Mouse (Mus musculus): Measurements from ENCODE around the gene Gldc. TPM values are rescaled to one million over a fixed set of nuclear protein-coding genes. Genes with fewer than 3 reads are reported as not detected.

Gldc gene
- polyA plus RNA-seq, 1 experiment, result 74.2 TPM

GRCm38 (mm10) chr19:30117775-30118174 is 57.5 kb downstream of the Gldc start:
- WGBS, result 82% methylated on average over 9 of the region's 9 CpGs

DNA sequence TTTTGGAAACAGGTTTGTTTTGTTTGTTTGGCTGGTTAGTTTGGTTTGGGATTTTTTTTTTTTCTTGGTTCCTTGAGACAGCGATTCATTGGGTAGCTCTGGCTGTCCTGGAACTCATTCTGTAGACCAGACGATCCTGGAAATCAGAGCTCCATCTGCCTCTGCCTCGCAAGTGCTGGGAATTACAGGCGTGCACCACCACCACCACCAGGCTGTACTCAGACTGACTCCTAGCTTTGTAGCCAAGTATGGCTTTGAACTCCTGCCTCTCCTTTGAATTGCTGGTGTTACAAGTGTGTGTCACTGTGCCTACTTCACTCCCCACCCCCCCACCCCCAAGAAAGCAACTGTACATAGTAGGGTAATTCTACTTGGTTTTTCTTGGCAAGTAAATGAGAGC is 58.0 kb downstream of the Gldc start:
- Histone ChIP-seq H3K27me3 (replicated peaks; ENCODE audit: control insufficient read depth, insufficient read depth, low read length) (no peaks in the 10 kb centered on the region), H3K4me3 (ENCODE audit: insufficient read depth, low read depth, low read length) (no peak overlapping the region), H3K27ac (ENCODE audit: insufficient read depth, low read depth, low read length) (no peak overlapping the region), H3K4me1 (ENCODE audit: control insufficient read depth, insufficient read depth, low read length) (no peaks in the 10 kb centered on the region), H3K36me3 (ENCODE audit: control insufficient read depth, insufficient read depth, low read length) (no peaks in the 10 kb centered on the region)
- WGBS, result 75% methylated on average over 4 of the region's 4 CpGs
- TF ChIP-seq POLR2A (IDR thresholded peaks at IDR 0.05; ENCODE audit: low read depth, low read length) (no peak), CTCF (conservative IDR thresholded peaks at IDR 0.05; ENCODE audit: insufficient read depth, insufficient read length, low read depth, low read length) (no peak)
- no peak for DNase-seq

More at GRCm38 (mm10) chr19:30117775-30118174, 57.5 kb downstream of the Gldc start:
- no peaks in the 10 kb centered on the region for H3K27me3 ChIP-seq (replicated peaks; ENCODE audit: control insufficient read depth, insufficient read depth, low read length)
- H3K4me1 ChIP-seq (ENCODE audit: control insufficient read depth, insufficient read depth, low read length), result no peaks in the 10 kb centered on the region
- H3K36me3 ChIP-seq (ENCODE audit: control insufficient read depth, insufficient read depth, low read length), result no peaks in the 10 kb centered on the region
- H3K4me3 ChIP-seq (ENCODE audit: insufficient read depth, low read depth, low read length), result no peak overlapping the region
- DNase-seq, result no peak
- H3K27ac ChIP-seq (ENCODE audit: insufficient read depth, low read depth, low read length), result no peak overlapping the region
- TF ChIP-seq POLR2A (IDR thresholded peaks at IDR 0.05; ENCODE audit: low read depth, low read length), result no peak
- no peak for TF ChIP-seq CTCF (conservative IDR thresholded peaks at IDR 0.05; ENCODE audit: insufficient read depth, insufficient read length, low read depth, low read length)

DNA sequence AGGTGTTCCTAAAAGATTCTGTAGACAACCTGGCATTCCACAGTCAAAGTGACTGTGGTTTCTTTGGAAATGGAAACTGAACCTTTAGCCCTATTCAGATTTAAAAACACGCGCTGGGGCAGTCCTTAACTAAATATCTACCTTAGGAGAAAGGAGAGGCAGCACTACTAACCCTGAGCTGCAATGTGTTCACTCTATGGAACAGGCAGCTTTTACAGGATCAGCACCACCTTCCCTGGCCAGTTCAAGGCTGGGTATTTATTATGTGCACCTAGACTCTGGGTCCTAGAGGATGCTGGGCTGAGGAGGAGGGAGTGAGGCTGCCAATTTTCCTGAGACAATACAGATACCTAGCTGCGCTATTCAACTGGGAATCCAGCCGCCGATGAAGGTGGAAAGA is 59.6 kb downstream of the Gldc start:
- 83% methylated on average over 5 of the region's 5 CpGs for WGBS
- TF ChIP-seq POLR2A (IDR thresholded peaks at IDR 0.05; ENCODE audit: low read depth, low read length), result no peak
- TF ChIP-seq CTCF (conservative IDR thresholded peaks at IDR 0.05; ENCODE audit: insufficient read depth, insufficient read length, low read depth, low read length), result no peak

GRCm38 (mm10) chr19:30114919-30115441 is 60.2 kb downstream of the Gldc start:
- Histone ChIP-seq H3K36me3 (ENCODE audit: control insufficient read depth, insufficient read depth, low read length) (no peaks in the 10 kb centered on the region), H3K4me1 (ENCODE audit: control insufficient read depth, insufficient read depth, low read length) (0 out of 2 replicates have a peak, but pooled peaks cover 2% of the 10 kb centered on the region), H3K4me3 (ENCODE audit: insufficient read depth, low read depth, low read length) (no peak overlapping the region), H3K27me3 (replicated peaks; ENCODE audit: control insufficient read depth, insufficient read depth, low read length) (no peaks in the 10 kb centered on the region), H3K27ac (ENCODE audit: insufficient read depth, low read depth, low read length) (no peak overlapping the region)
- DNase-seq, result no peak
- TF ChIP-seq POLR2A (IDR thresholded peaks at IDR 0.05; ENCODE audit: low read depth, low read length), result no peak
- no peak for TF ChIP-seq CTCF (conservative IDR thresholded peaks at IDR 0.05; ENCODE audit: insufficient read depth, insufficient read length, low read depth, low read length)
- WGBS, result 57% methylated on average over 14 of the region's 14 CpGs

More for the DNA sequence above, 59.6 kb downstream of the Gldc start:
- Histone ChIP-seq H3K36me3 (ENCODE audit: control insufficient read depth, insufficient read depth, low read length) (no peaks in the 10 kb centered on the region), H3K4me1 (ENCODE audit: control insufficient read depth, insufficient read depth, low read length) (0 out of 2 replicates have a peak, but pooled peaks cover 2% of the 10 kb centered on the region), H3K27ac (ENCODE audit: insufficient read depth, low read depth, low read length) (no peak overlapping the region), H3K27me3 (replicated peaks; ENCODE audit: control insufficient read depth, insufficient read depth, low read length) (no peaks in the 10 kb centered on the region), H3K4me3 (ENCODE audit: insufficient read depth, low read depth, low read length) (no peak overlapping the region)
- no peak for DNase-seq

DNA sequence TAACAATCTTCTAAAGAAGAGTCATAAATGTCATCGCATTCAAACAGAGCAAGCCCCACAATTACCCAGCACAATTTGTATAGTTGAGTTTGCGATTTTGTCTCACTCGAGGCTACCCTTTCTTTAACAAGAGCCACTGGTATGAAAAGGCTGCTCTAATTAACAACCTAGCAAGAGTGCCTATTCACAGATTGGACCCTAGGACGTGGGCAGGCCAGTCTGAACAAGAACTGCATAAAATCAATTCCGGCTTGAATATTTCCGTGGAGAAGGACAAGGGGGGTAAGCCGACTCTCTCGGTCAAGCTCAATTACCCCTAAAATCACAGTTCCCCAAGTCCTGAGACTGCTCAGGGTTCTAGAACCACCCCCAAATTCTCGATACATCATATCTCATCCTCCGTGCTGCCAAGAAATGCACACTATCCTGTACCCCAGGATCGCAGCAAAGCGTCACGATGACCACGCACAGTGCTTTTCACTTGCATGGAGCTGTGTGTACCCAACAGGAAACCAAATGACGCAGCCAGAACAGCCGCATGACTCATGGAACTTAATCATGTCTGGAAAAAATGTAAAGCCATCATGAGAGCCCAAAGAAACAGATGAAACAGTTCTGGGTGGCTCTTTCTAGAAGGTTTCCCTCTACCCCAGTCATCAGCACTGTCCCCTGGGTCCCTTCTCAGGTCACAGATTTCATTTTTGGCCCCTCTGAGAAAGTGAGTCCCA is 62.1 kb downstream of the Gldc start:
- Histone ChIP-seq H3K27ac (ENCODE audit: insufficient read depth, low read depth, low read length) (no peak overlapping the region), H3K36me3 (ENCODE audit: control insufficient read depth, insufficient read depth, low read length) (no peaks in the 10 kb centered on the region), H3K27me3 (replicated peaks; ENCODE audit: control insufficient read depth, insufficient read depth, low read length) (no peaks in the 10 kb centered on the region), H3K4me3 (ENCODE audit: insufficient read depth, low read depth, low read length) (no peak overlapping the region), H3K4me1 (ENCODE audit: control insufficient read depth, insufficient read depth, low read length) (0 out of 2 replicates have a peak, but pooled peaks cover 2% of the 10 kb centered on the region)
- TF ChIP-seq CTCF (conservative IDR thresholded peaks at IDR 0.05; ENCODE audit: insufficient read depth, insufficient read length, low read depth, low read length) (no peak), POLR2A (IDR thresholded peaks at IDR 0.05; ENCODE audit: low read depth, low read length) (no peak)
- no peak for DNase-seq
- WGBS, result 83% methylated on average over 16 of the region's 16 CpGs

- peak; percentile 29 for DNase-seq
- H3K4me3 ChIP-seq (ENCODE audit: insufficient read depth, low read depth, low read length), result no peak overlapping the region
- H3K4me1 ChIP-seq (ENCODE audit: control insufficient read depth, insufficient read depth, low read length), result 0 out of 2 replicates have a peak, but pooled peaks cover 2% of the 10 kb centered on the region
- WGBS, result 88% methylated on average over 3 of the region's 3 CpGs
- TF ChIP-seq POLR2A (IDR thresholded peaks at IDR 0.05; ENCODE audit: low read depth, low read length) (no peak), CTCF (conservative IDR thresholded peaks at IDR 0.05; ENCODE audit: insufficient read depth, insufficient read length, low read depth, low read length) (no peak)
- no peaks in the 10 kb centered on the region for H3K27me3 ChIP-seq (replicated peaks; ENCODE audit: control insufficient read depth, insufficient read depth, low read length)
- no peak overlapping the region for H3K27ac ChIP-seq (ENCODE audit: insufficient read depth, low read depth, low read length)
- H3K36me3 ChIP-seq (ENCODE audit: control insufficient read depth, insufficient read depth, low read length), result no peaks in the 10 kb centered on the region
Observed at GRCm38 (mm10) chr19:30111421-30111820, 63.8 kb downstream of the Gldc start.

- TF ChIP-seq POLR2A (IDR thresholded peaks at IDR 0.05; ENCODE audit: low read depth, low read length), result no peak
- TF ChIP-seq CTCF (conservative IDR thresholded peaks at IDR 0.05; ENCODE audit: insufficient read depth, insufficient read length, low read depth, low read length), result no peak
- DNase-seq, result no peak
- H3K27me3 ChIP-seq (replicated peaks; ENCODE audit: control insufficient read depth, insufficient read depth, low read length), result no peaks in the 10 kb centered on the region
- H3K27ac ChIP-seq (ENCODE audit: insufficient read depth, low read depth, low read length), result no peak overlapping the region
- H3K4me1 ChIP-seq (ENCODE audit: control insufficient read depth, insufficient read depth, low read length), result 0 out of 2 replicates have a peak, but pooled peaks cover 2% of the 10 kb centered on the region
- no peak overlapping the region for H3K4me3 ChIP-seq (ENCODE audit: insufficient read depth, low read depth, low read length)
- 89% methylated on average over 6 of the region's 6 CpGs for WGBS
- no peaks in the 10 kb centered on the region for H3K36me3 ChIP-seq (ENCODE audit: control insufficient read depth, insufficient read depth, low read length)
Observed at GRCm38 (mm10) chr19:30109122-30109521, 66.1 kb downstream of the Gldc start.
